Comparison of ENCODE assay signal across 9 mouse cellular contexts in genomic region chr3:88509250-88509649, GRCm38 (mm10). TPM values are rescaled to one million over a fixed set of nuclear protein-coding genes. Genes with fewer than 3 reads are reported as not detected.
DNase-seq lines count a peak whose midpoint lies in the region; ATAC-seq and TF ChIP-seq lines count a peak whose summit lies in the region.
"Had no signal": no experiment of that assay in that cellular context is flagged by ENCODE, and none has a peak within 500 bp of the region (broad histone marks: within the 10 kb centered on the region; RNA-seq: fewer than 3 reads in every experiment).

No protein-coding gene starts in this region.

- peak overlapping the region; percentile 82 for H3K27ac ChIP-seq in lung, embryonic 14.5 days (ENCODE audit: low read depth)
- peak overlapping the region; percentile 86 for H3K27ac ChIP-seq in forebrain, embryonic 10.5 days
- H3K27ac ChIP-seq in limb, embryonic 11.5 days (replicated peaks; ENCODE audit: low read depth, low read length), result peak overlapping the region; percentile 85
- H3K27ac ChIP-seq in small intestine, adult 2 months (ENCODE audit: insufficient read depth, low read depth, low read length), result peak overlapping the region; percentile 95

- WGBS in lung, embryonic 14.5 days, result 57% methylated on average over 3 of the region's 3 CpGs
- WGBS in forebrain, embryonic 10.5 days, result 75% methylated on average over 3 of the region's 3 CpGs
- WGBS in limb, embryonic 11.5 days, result 73% methylated on average over 3 of the region's 3 CpGs
- WGBS in small intestine, adult 2 months, result 37% methylated on average over 3 of the region's 3 CpGs

- no peak for DNase-seq in lung, embryonic 14.5 days
- no peak for DNase-seq in lung, adult 18-20 months
- no peak for DNase-seq in forebrain, embryonic 10.5 days (ENCODE audit: extremely low spot score, low spot score)
- DNase-seq in limb, embryonic 11.5 days (ENCODE audit: low spot score), result peak; percentile 45
- no peak for DNase-seq in frontal cortex, postnatal 36 days (ENCODE audit: low spot score in 2 of 2)
- DNase-seq in ovary, adult 18-20 months (ENCODE audit: low spot score), result no peak
- DNase-seq in gastrocnemius, postnatal 36 days, result no peak

- peaks cover 18% of the 10 kb centered on the region for H3K4me1 ChIP-seq in lung, embryonic 14.5 days (ENCODE audit: insufficient read depth)
- H3K4me1 ChIP-seq in forebrain, embryonic 10.5 days, result peaks cover 76% of the 10 kb centered on the region
- peaks cover 43% of the 10 kb centered on the region for H3K4me1 ChIP-seq in limb, embryonic 11.5 days (ENCODE audit: control insufficient read depth, insufficient read depth, low read length)
- H3K4me1 ChIP-seq in small intestine, adult 2 months (ENCODE audit: control insufficient read depth, insufficient read depth, insufficient read length, low read length), result peaks cover 37% of the 10 kb centered on the region

- peak overlapping the region; percentile 32 for H3K4me3 ChIP-seq in lung, embryonic 14.5 days (ENCODE audit: low read depth, low read length)
- H3K4me3 ChIP-seq in forebrain, embryonic 10.5 days, result peak overlapping the region; percentile 48
- H3K4me3 ChIP-seq in limb, embryonic 11.5 days (ENCODE audit: low read depth, low read length), result peak overlapping the region; percentile 25
- peak overlapping the region; percentile 31 for H3K4me3 ChIP-seq in small intestine, adult 2 months (ENCODE audit: low read depth, low read length)

- peak overlapping the region; percentile 63 for H3K4me2 ChIP-seq in lung, embryonic 14.5 days
- H3K4me2 ChIP-seq in limb, embryonic 11.5 days (ENCODE audit: low read depth, severe bottlenecking), result peak overlapping the region; percentile 57

- intact Hi-C loops in gastrocnemius, postnatal 36 days (cut with DNase I), result no loop called here

- H3K9me3 ChIP-seq in lung, embryonic 14.5 days (ENCODE audit: low read depth, low read length), result no peaks in the 10 kb centered on the region
- no peaks in the 10 kb centered on the region for H3K9me3 ChIP-seq in forebrain, embryonic 10.5 days
- no peaks in the 10 kb centered on the region for H3K9me3 ChIP-seq in limb, embryonic 11.5 days (ENCODE audit: control insufficient read depth, low read length)

- peak overlapping the region; percentile 40; the same call in 1 of the 2 replicates for H3K9ac ChIP-seq in lung, embryonic 14.5 days
- H3K9ac ChIP-seq in limb, embryonic 11.5 days (ENCODE audit: low read length), result peak overlapping the region; percentile 31; the same call in 1 of the 2 replicates

- H3K36me3 ChIP-seq in lung, embryonic 14.5 days (ENCODE audit: insufficient read depth), result no peaks in the 10 kb centered on the region
- H3K36me3 ChIP-seq in forebrain, embryonic 10.5 days (replicated peaks), result no peaks in the 10 kb centered on the region
- no peaks in the 10 kb centered on the region for H3K36me3 ChIP-seq in limb, embryonic 11.5 days (ENCODE audit: control insufficient read depth, insufficient read depth, low read length)
- H3K36me3 ChIP-seq in small intestine, adult 2 months (ENCODE audit: control insufficient read depth, insufficient read depth, low read length), result no peaks in the 10 kb centered on the region

- ATAC-seq in lung, embryonic 14.5 days (ENCODE audit: insufficient read depth), result 0 out of 2 replicates have a peak, but pooled peaks have one; percentile 0
- no peak for ATAC-seq in limb, embryonic 11.5 days (ENCODE audit: insufficient number of reproducible peaks, low FRiP score, low TSS enrichment, low read depth)

- TF ChIP-seq CTCF in lung, embryonic 14.5 days (IDR thresholded peaks at IDR 0.05; ENCODE audit: low read depth), result no peak
- TF ChIP-seq CTCF in small intestine, adult 2 months (IDR thresholded peaks at IDR 0.05; ENCODE audit: extremely low read depth, insufficient read length, insufficient replicate concordance, low read depth, low read length), result no peak

- H3K27me3 ChIP-seq in lung, embryonic 14.5 days (ENCODE audit: insufficient read depth, low read length), result no peaks in the 10 kb centered on the region
- H3K27me3 ChIP-seq in forebrain, embryonic 10.5 days (ENCODE audit: poor library complexity, severe bottlenecking), result peaks cover 12% of the 10 kb centered on the region
- H3K27me3 ChIP-seq in limb, embryonic 11.5 days (ENCODE audit: control insufficient read depth, insufficient read depth, low read length), result no peaks in the 10 kb centered on the region
- H3K27me3 ChIP-seq in small intestine, adult 2 months (ENCODE audit: control insufficient read depth, insufficient read depth, low read length), result no peaks in the 10 kb centered on the region

- TF ChIP-seq POLR2A in small intestine, adult 2 months (IDR thresholded peaks at IDR 0.05; ENCODE audit: low read depth, low read length), result no peak

RNA-seq across cellular contexts. Expression of gene Lmna, which starts 0.5 kb away (rescaled TPM):
- polyA plus RNA-seq in lung, embryonic 14.5 days (2014; fragmentation: Nextera tagmentation; extraction: Ambion mirVana), result 70.0 TPM in 2 replicates
- 11.6 and 11.8 TPM in 2 replicates for polyA plus RNA-seq in forebrain, embryonic 10.5 days (2016; fragmentation: Nextera tagmentation; extraction: Ambion mirVana)
- polyA plus RNA-seq in limb, embryonic 11.5 days (2014; fragmentation: Nextera tagmentation; extraction: Ambion mirVana), result 20.3 and 20.4 TPM in 2 replicates
- polyA plus RNA-seq in small intestine, adult 2 months (2012; rRNA removed), result 209 and 353 TPM in 2 replicates
- 10 to 100 TPM; 75.3 to 79.8 TPM for total RNA-seq in gastrocnemius, postnatal 36 days (2021)

RNA-seq across cellular contexts. Expression of gene Mex3a, which starts 22.9 kb away (rescaled TPM):
- 25.0 and 25.4 TPM in 2 replicates for polyA plus RNA-seq in lung, embryonic 14.5 days (2014; fragmentation: Nextera tagmentation; extraction: Ambion mirVana)
- polyA plus RNA-seq in forebrain, embryonic 10.5 days (2016; fragmentation: Nextera tagmentation; extraction: Ambion mirVana), result 27.4 and 28.6 TPM in 2 replicates
- polyA plus RNA-seq in limb, embryonic 11.5 days (2014; fragmentation: Nextera tagmentation; extraction: Ambion mirVana), result 42.6 and 43.5 TPM in 2 replicates
- 0.41 and 0.60 TPM in 2 replicates for polyA plus RNA-seq in small intestine, adult 2 months (2012; rRNA removed)
- total RNA-seq in gastrocnemius, postnatal 36 days (2021), result under 1 TPM; 0.17 to 0.33 TPM

RNA-seq across cellular contexts. Expression of gene Rab25, which starts 38.9 kb away (rescaled TPM):
- 21.3 and 22.1 TPM in 2 replicates for polyA plus RNA-seq in lung, embryonic 14.5 days (2014; fragmentation: Nextera tagmentation; extraction: Ambion mirVana)
- 2.8 and 4.0 TPM in 2 replicates for polyA plus RNA-seq in forebrain, embryonic 10.5 days (2016; fragmentation: Nextera tagmentation; extraction: Ambion mirVana)
- polyA plus RNA-seq in limb, embryonic 11.5 days (2014; fragmentation: Nextera tagmentation; extraction: Ambion mirVana), result 2.4 and 3.1 TPM in 2 replicates
- 132 and 184 TPM in 2 replicates for polyA plus RNA-seq in small intestine, adult 2 months (2012; rRNA removed)
- total RNA-seq in gastrocnemius, postnatal 36 days (2021), result not detected
- total RNA-seq: layer of hippocampus, adult 18-20 months had no signal

RNA-seq across cellular contexts. Expression of gene Lamtor2, which starts 43.6 kb away (rescaled TPM):
- polyA plus RNA-seq in lung, embryonic 14.5 days (2014; fragmentation: Nextera tagmentation; extraction: Ambion mirVana), result 77.6 and 93.9 TPM in 2 replicates
- 172 and 174 TPM in 2 replicates for polyA plus RNA-seq in forebrain, embryonic 10.5 days (2016; fragmentation: Nextera tagmentation; extraction: Ambion mirVana)
- polyA plus RNA-seq in limb, embryonic 11.5 days (2014; fragmentation: Nextera tagmentation; extraction: Ambion mirVana), result 78.9 and 89.3 TPM in 2 replicates
- 99.8 and 167 TPM in 2 replicates for polyA plus RNA-seq in small intestine, adult 2 months (2012; rRNA removed)
- total RNA-seq in gastrocnemius, postnatal 36 days (2021), result 10 to 100 TPM; 70.6 to 76.1 TPM

RNA-seq across cellular contexts. Expression of gene Ubqln4, which starts 44.3 kb away (rescaled TPM):
- polyA plus RNA-seq in lung, embryonic 14.5 days (2014; fragmentation: Nextera tagmentation; extraction: Ambion mirVana), result 64.9 and 68.5 TPM in 2 replicates
- 73.4 and 77.4 TPM in 2 replicates for polyA plus RNA-seq in forebrain, embryonic 10.5 days (2016; fragmentation: Nextera tagmentation; extraction: Ambion mirVana)
- 80.1 and 85.3 TPM in 2 replicates for polyA plus RNA-seq in limb, embryonic 11.5 days (2014; fragmentation: Nextera tagmentation; extraction: Ambion mirVana)
- polyA plus RNA-seq in small intestine, adult 2 months (2012; rRNA removed), result 26.0 and 35.4 TPM in 2 replicates
- 10 to 100 TPM; 73.6 to 77.4 TPM for total RNA-seq in gastrocnemius, postnatal 36 days (2021)

Comparison
In these comparisons a context has a peak if more than half of its experiments do, and no peak if none do; other contexts are left out.
1. RNA of gene Mex3a, which starts 22.9 kb away (polyA plus RNA-seq): 42.6 to 43.5 TPM in limb, embryonic 11.5 days, 27.4 to 28.6 TPM in forebrain, embryonic 10.5 days and 25.0 to 25.4 TPM in lung, embryonic 14.5 days; 0.41 to 0.60 TPM in small intestine, adult 2 months; every median in the first group is over 10 times any median in the second.
2. Peak in every context shown above with its lines, with median percentiles within 50 percentile points of each other: H3K27ac ChIP-seq and H3K4me3 ChIP-seq.